Mouse (Mus musculus) thymus, adult 2 months (tissue): Measurements from ENCODE around the gene Rabep2.

ENCODE experiments used
- CTCF ChIP-seq: fragments of 200-500 bp; IDR thresholded peaks from 2 replicates; pipeline ENCODE4 v1.5.1; 2012; ENCODE audit warnings: mild to moderate bottlenecking, control low read depth, low read length, moderate library complexity, borderline replicate concordance; ENCODE audit not compliant: control insufficient read depth, poor library complexity, insufficient read depth; ENCODE audit errors: extremely low read depth
- POLR2A ChIP-seq: fragments of 200-500 bp; IDR thresholded peaks from 2 replicates; pipeline ENCODE4 v1.6.1; 2012; ENCODE audit warnings: mild to moderate bottlenecking, low read length, control low read depth, moderate library complexity; ENCODE audit not compliant: control insufficient read depth, poor library complexity, insufficient read depth; ENCODE audit errors: extremely low read depth

DNA sequence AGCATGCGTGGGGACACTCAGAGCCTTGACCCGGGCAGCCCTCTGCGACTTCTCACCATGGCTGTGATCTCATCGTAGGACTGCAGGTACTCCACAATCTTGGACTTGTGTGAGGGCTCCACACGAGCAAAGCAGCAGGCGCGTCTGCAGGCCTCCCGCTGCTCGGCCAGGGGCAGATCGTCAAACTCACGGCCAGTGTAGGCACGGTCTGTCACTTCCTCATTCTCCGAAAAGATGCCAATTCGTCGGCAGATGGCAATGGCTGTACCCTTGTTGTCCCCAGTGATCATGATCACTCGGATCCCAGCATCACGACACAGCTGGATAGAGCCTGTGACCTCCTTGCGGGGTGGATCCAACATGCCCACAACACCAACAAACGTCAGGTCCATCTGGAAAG, 19.9 kb downstream of the Rabep2 start:
- TF ChIP-seq CTCF, result no peak
- TF ChIP-seq POLR2A, result 0 out of 2 replicates have a peak, but pooled peaks have one; percentile 8
